Comparison of ENCODE assay signal across 24 mouse cellular contexts in the genomic region with DNA sequence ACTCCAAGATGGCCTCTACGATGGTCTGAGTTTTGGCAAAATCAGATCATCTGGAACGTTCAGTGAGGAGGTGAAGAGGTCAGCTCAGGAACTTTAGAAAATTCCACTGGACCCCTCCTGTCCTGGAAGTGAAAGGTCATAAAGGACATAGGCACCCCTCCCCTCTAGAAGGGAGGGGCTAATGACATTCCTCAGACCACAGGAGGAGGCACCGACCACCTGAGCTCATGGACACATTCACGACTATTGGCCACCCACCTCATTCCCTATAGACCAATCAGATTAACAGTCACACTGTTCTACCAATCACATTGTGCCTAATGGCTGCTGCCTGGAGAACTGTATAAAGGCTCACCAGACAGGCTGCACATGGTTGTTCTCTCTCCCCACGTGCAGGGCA.
"Had no signal": no experiment of that assay in that cellular context is flagged by ENCODE, and none has a peak within 500 bp of the region (broad histone marks: within the 10 kb centered on the region; RNA-seq: fewer than 3 reads in every experiment).

No protein-coding gene starts in this region.

- DNase-seq: cerebellum, adult 9-10 months; cerebellum, adult 9-11 months; cerebellum, postnatal 10 days; cerebellum, postnatal 14 days; cerebellum, postnatal 25 days; cerebellum, postnatal 36 days; embryo, embryonic 11 days; forebrain, postnatal 0 days; gastrocnemius, adult 2 months; gastrocnemius, postnatal 10 days; gastrocnemius, postnatal 14 days; gastrocnemius, postnatal 25 days; gastrocnemius, postnatal 36 days; heart, adult 11 months; heart, adult 2 months had no signal

- H3K4me3 ChIP-seq: embryonic facial prominence, embryonic 10.5 days; embryonic facial prominence, embryonic 12.5 days; embryonic facial prominence, embryonic 13.5 days; embryonic facial prominence, embryonic 15.5 days; erythroblast, embryonic 14.5 days; forebrain, embryonic 10.5 days; forebrain, embryonic 12.5 days; forebrain, embryonic 13.5 days; forebrain, embryonic 15.5 days; gastrocnemius, adult 2 months; heart, adult 2 months had no signal

- H3K27ac ChIP-seq: embryonic facial prominence, embryonic 10.5 days; embryonic facial prominence, embryonic 12.5 days; embryonic facial prominence, embryonic 13.5 days; embryonic facial prominence, embryonic 15.5 days; forebrain, embryonic 10.5 days; forebrain, embryonic 12.5 days; forebrain, embryonic 13.5 days; forebrain, embryonic 15.5 days; gastrocnemius, adult 2 months; heart, adult 2 months had no signal
